11 mouse cellular contexts compared by ENCODE assay signal in genomic region chr11:7144369-7144768, GRCm38 (mm10). TPM values are rescaled to one million over a fixed set of nuclear protein-coding genes. Genes with fewer than 3 reads are reported as not detected.
DNase-seq lines count a peak whose midpoint lies in the region; ATAC-seq lines count a peak whose summit lies in the region.
"Had no signal": no experiment of that assay in that cellular context is flagged by ENCODE, and none has a peak within 500 bp of the region (broad histone marks: within the 10 kb centered on the region; RNA-seq: fewer than 3 reads in every experiment).

No protein-coding gene starts in this region.

- ATAC-seq in midbrain, embryonic 11.5 days (ENCODE audit: low FRiP score): no peak
- no peak for ATAC-seq in midbrain, embryonic 13.5 days

- no peaks in the 10 kb centered on the region for H3K4me1 ChIP-seq in midbrain, embryonic 11.5 days (ENCODE audit: control insufficient read depth, insufficient read depth, low read length)
- H3K4me1 ChIP-seq in midbrain, embryonic 13.5 days (replicated peaks): peaks cover 4% of the 10 kb centered on the region

- H3K27me3 ChIP-seq in midbrain, embryonic 11.5 days (ENCODE audit: control insufficient read depth, insufficient read depth, low read length): no peaks in the 10 kb centered on the region
- no peaks in the 10 kb centered on the region for H3K27me3 ChIP-seq in midbrain, embryonic 13.5 days
- H3K27me3 ChIP-seq: lung, embryonic 15.5 days had no signal

- no peak overlapping the region for H3K9ac ChIP-seq in midbrain, embryonic 11.5 days (ENCODE audit: low read length)
- no peak overlapping the region for H3K9ac ChIP-seq in midbrain, embryonic 13.5 days (replicated peaks)
- H3K9ac ChIP-seq: lung, embryonic 15.5 days had no signal

- no peak overlapping the region for H3K27ac ChIP-seq in midbrain, embryonic 11.5 days (ENCODE audit: low read depth, low read length)
- H3K27ac ChIP-seq in midbrain, embryonic 13.5 days: no peak overlapping the region
- H3K27ac ChIP-seq: lung, embryonic 15.5 days had no signal

- no peak overlapping the region for H3K4me3 ChIP-seq in midbrain, embryonic 11.5 days (ENCODE audit: low read depth, low read length)
- H3K4me3 ChIP-seq in midbrain, embryonic 13.5 days (replicated peaks): no peak overlapping the region
- H3K4me3 ChIP-seq: lung, embryonic 15.5 days had no signal

- no peaks in the 10 kb centered on the region for H3K9me3 ChIP-seq in midbrain, embryonic 11.5 days (ENCODE audit: control insufficient read depth, low read length)
- no peaks in the 10 kb centered on the region for H3K9me3 ChIP-seq in midbrain, embryonic 13.5 days
- H3K9me3 ChIP-seq: lung, embryonic 15.5 days had no signal

- H3K4me2 ChIP-seq in midbrain, embryonic 11.5 days: no peak overlapping the region
- no peak overlapping the region for H3K4me2 ChIP-seq in midbrain, embryonic 13.5 days (replicated peaks)
- H3K4me2 ChIP-seq: lung, embryonic 15.5 days had no signal

- DNase-seq in adrenal gland, adult 2 months: peak; percentile 21
- no peak for DNase-seq in adrenal gland, adult 18-20 months (ENCODE audit: low spot score in 2 of 2)
- peak; percentile 89 for DNase-seq in midbrain, embryonic 11.5 days (ENCODE audit: low spot score, missing footprints)
- DNase-seq in kidney, postnatal 25 days: peak; percentile 65 to 80
- peak; percentile 41 to 52 for DNase-seq in thymus, postnatal 36 days
- DNase-seq in urinary bladder, postnatal 10 days (ENCODE audit: low spot score): no peak
- DNase-seq in gastrocnemius, adult 18-20 months (ENCODE audit: low spot score): no peak

- WGBS in midbrain, embryonic 11.5 days: 89% methylated on average over 11 of the region's 11 CpGs
- 91% methylated on average over 11 of the region's 11 CpGs for WGBS in midbrain, embryonic 13.5 days

- H3K36me3 ChIP-seq in midbrain, embryonic 11.5 days (ENCODE audit: control insufficient read depth, insufficient read depth, low read length): no peaks in the 10 kb centered on the region
- H3K36me3 ChIP-seq in midbrain, embryonic 13.5 days: peaks cover 12% of the 10 kb centered on the region; the same call in 1 of the 2 replicates
- H3K36me3 ChIP-seq: lung, embryonic 15.5 days had no signal

RNA-seq across cellular contexts. Expression of gene Gm11985, which starts 44.0 kb away (rescaled TPM):
- not detected for total RNA-seq in adrenal gland, adult 2 months (2021)
- polyA plus RNA-seq in adrenal gland, adult 2 months (2012; rRNA removed): not detected in 2 replicates
- not detected for total RNA-seq in adrenal gland, adult 18-20 months (2021)
- not detected in 2 replicates for polyA plus RNA-seq in midbrain, embryonic 11.5 days (2014; fragmentation: Nextera tagmentation; extraction: Ambion mirVana)
- not detected in 2 replicates for polyA plus RNA-seq in midbrain, embryonic 13.5 days (2015; fragmentation: Nextera tagmentation; extraction: Ambion mirVana)
- total RNA-seq in gastrocnemius, adult 18-20 months (2021): not detected
- total RNA-seq: common myeloid progenitor, adult 5-6 weeks; hematopoietic stem cell, adult 5-6 weeks had no signal
- polyA plus RNA-seq: lung, embryonic 15.5 days had no signal

RNA-seq across cellular contexts. Expression of gene Igfbp1, which starts 53.2 kb away (rescaled TPM):
- total RNA-seq in adrenal gland, adult 2 months (2021): under 1 TPM in 1 of 2 experiments, not detected in 1; 0.43 TPM
- polyA plus RNA-seq in adrenal gland, adult 2 months (2012; rRNA removed): 0.15 TPM in 1 of 2 replicates, not detected in the other
- total RNA-seq in adrenal gland, adult 18-20 months (2021): not detected
- 0.10 and 0.14 TPM in 2 replicates for polyA plus RNA-seq in midbrain, embryonic 11.5 days (2014; fragmentation: Nextera tagmentation; extraction: Ambion mirVana)
- polyA plus RNA-seq in midbrain, embryonic 13.5 days (2015; fragmentation: Nextera tagmentation; extraction: Ambion mirVana): 0.09 and 0.17 TPM in 2 replicates
- total RNA-seq in gastrocnemius, adult 18-20 months (2021): not detected
- total RNA-seq: common myeloid progenitor, adult 5-6 weeks; hematopoietic stem cell, adult 5-6 weeks had no signal

Comparison
In these comparisons a context has a peak if more than half of its experiments do, and no peak if none do; other contexts are left out.
1. DNase-seq: peak in adrenal gland, adult 2 months (single experiment), midbrain, embryonic 11.5 days (single experiment), kidney, postnatal 25 days (2 of 2) and thymus, postnatal 36 days (2 of 2); none in adrenal gland, adult 18-20 months (0 of 2), urinary bladder, postnatal 10 days (single experiment) and gastrocnemius, adult 18-20 months (single experiment).